Mouse (Mus musculus): ENCODE data around the gene Sash1.

Sash1 gene

GRCm38 (mm10) chr10:8686219-8686618, 199.7 kb downstream of the Sash1 start:
- no peak for DNase-seq (ENCODE audit: low read depth in 1 of 2, low spot score in 2 of 2)

DNA sequence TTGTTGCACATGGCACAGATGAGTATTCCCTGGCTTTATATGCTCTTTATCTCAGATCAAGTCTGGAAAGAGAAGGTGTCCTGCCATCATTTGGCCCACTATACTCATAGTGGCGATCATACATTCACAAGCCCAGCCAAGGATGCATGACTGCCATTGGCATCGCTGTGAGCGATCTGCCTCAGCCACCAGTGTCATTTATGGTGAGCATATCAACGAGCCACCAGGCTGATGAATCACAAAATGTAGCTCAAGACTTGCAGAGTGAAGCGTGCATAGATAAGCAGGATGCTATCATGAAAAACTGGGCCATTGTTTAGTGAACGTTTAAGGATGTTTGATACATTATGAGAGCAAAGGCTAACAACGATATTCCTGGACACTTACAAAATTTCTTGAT, 200.6 kb downstream of the Sash1 start:
- DNase-seq (ENCODE audit: low read depth in 1 of 2, low spot score in 2 of 2) = no peak

DNA sequence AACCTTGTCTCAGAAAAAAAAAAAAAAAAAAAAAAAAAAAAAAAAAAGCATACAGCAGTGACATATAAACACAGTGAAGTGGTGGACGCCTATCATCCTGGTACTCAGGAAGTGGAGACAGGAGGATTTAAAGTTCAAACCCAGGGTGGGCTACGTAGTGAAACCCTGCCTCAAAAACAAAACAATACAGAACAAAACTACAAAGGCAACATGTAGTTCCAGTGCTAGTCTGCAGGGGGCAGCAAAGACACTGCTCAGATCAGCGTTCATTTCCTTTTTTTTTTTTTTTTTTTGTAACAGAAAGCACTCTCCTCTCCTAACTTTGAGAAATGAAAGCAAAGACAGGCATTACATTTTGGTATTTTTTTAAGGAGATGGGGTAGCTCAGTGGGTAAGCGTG, 203.0 kb downstream of the Sash1 start:
- DNase-seq (ENCODE audit: low read depth in 1 of 2, low spot score in 2 of 2) = peak in 1 of 2 experiments; percentile 5

DNA sequence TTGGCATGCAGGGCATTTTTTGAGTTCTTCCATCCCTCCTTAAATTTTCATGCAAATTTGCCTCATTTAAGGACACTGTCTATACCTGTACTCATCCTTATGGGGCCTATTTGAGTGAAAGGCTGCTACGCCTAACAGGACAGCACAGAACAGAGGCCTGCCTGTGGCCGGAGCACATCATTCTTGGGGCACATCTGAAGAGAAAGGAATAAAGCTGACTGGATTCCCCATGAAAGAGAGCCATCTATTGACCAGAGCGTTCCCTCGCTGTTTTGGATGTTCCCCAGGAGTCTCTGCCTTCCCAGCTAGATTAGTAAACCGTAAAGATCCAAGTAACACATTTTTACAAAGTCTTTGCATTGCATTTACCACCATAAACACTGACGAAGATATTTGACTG, 203.5 kb downstream of the Sash1 start:
- no peak for DNase-seq (ENCODE audit: low read depth in 1 of 2, low spot score in 2 of 2)

DNA sequence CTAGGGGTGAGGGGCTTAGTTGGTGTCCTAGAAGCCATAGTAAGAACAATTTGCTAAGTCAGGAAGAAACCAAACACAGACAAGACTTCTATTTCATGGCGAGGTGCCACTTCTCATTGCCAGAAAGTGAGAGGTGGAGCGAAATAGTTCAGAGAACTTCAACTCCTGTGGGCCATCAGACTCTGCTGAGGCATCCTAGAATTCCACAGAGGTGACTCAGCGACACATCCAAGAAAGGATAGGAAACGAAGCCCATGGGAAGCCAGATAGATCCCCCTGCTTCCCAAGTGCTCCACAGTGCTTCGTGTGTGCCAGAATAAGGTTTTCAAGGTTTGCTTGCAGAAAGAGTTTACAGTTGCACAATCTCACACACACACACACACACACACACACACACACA, 209.1 kb downstream of the Sash1 start:
- DNase-seq (ENCODE audit: low read depth in 1 of 2, low spot score in 2 of 2) = no peak
